Mouse (Mus musculus) myocyte (in vitro differentiated cells): Measurements from ENCODE around the gene Gng2.

ENCODE experiments used
- E2F4 ChIP-seq: IDR thresholded peaks from one replicate; pipeline ENCODE4 v1.6.1; 2011; ENCODE audit warnings: mild to moderate bottlenecking, control low read depth, moderate library complexity; ENCODE audit not compliant: insufficient read depth
- MAX ChIP-seq: IDR thresholded peaks from one replicate; pipeline ENCODE4 v1.6.1; 2011; ENCODE audit warnings: low read depth, mild to moderate bottlenecking, control low read depth
- MYOD1 ChIP-seq, 3 experiments: IDR thresholded peaks; one replicate each; pipeline ENCODE4 v1.6.1; 2011; ENCODE audit warnings: control low read depth in 2 of 3, low read depth in 2 of 3, mild to moderate bottlenecking in 2 of 3, moderate library complexity in 1 of 3; ENCODE audit not compliant: insufficient read length in 2 of 3, control insufficient read depth in 1 of 3
- POLR2A ChIP-seq: IDR thresholded peaks from one replicate; pipeline ENCODE4 v1.6.1; 2011; ENCODE audit warnings: low read depth, mild to moderate bottlenecking, control low read depth, moderate library complexity; ENCODE audit not compliant: insufficient read length
- POLR2AphosphoS2 ChIP-seq: IDR thresholded peaks from one replicate; pipeline ENCODE4 v1.6.1; 2011; ENCODE audit warnings: low read depth, control low read depth; ENCODE audit not compliant: insufficient read length
- REST ChIP-seq: IDR thresholded peaks from one replicate; pipeline ENCODE4 v1.6.1; 2011; ENCODE audit warnings: mild to moderate bottlenecking, control low read depth, moderate library complexity; ENCODE audit not compliant: insufficient read depth, insufficient read length
- TCF12 ChIP-seq: IDR thresholded peaks from one replicate; pipeline ENCODE4 v1.6.1; 2011; ENCODE audit warnings: mild to moderate bottlenecking, control low read depth; ENCODE audit not compliant: poor library complexity, insufficient read depth, severe bottlenecking
- TCF3 ChIP-seq: IDR thresholded peaks from one replicate; pipeline ENCODE4 v1.6.1; 2011; ENCODE audit warnings: low read depth, control low read depth; ENCODE audit not compliant: insufficient read length
- USF1 ChIP-seq: IDR thresholded peaks from one replicate; pipeline ENCODE4 v1.6.1; 2011; ENCODE audit warnings: low read depth, mild to moderate bottlenecking, control low read depth, moderate library complexity

GRCm38 (mm10) chr14:19961924-19962915, 15.2 kb downstream of the Gng2 start:
- no peak for TF ChIP-seq TCF3
- no peak for TF ChIP-seq POLR2A
- no peak for TF ChIP-seq REST
- no peak for TF ChIP-seq MAX
- TF ChIP-seq USF1, result no peak
- no peak for TF ChIP-seq E2F4
- TF ChIP-seq MYOD1 (IDR thresholded peaks at IDR 0.05; ENCODE audit: control insufficient read depth in 1 of 3, insufficient read length in 2 of 3, low read depth in 2 of 3), result no peak
- TF ChIP-seq TCF12, result no peak
- no peak for TF ChIP-seq POLR2AphosphoS2
